Mouse (Mus musculus) lung, postnatal 0 days (tissue): ENCODE measurements around the gene Trim68.

ENCODE experiments used
- CTCF ChIP-seq: IDR thresholded peaks from 2 replicates; pipeline ENCODE4 v1.5.1; 2016; ENCODE audit warnings: antibody characterized with exemption, mild to moderate bottlenecking
- EP300 ChIP-seq: IDR thresholded peaks from 2 replicates; pipeline ENCODE4 v1.6.1; 2016; ENCODE audit warnings: antibody characterized with exemption, mild to moderate bottlenecking, control low read depth

GRCm38 (mm10) chr7:102701915-102702314 is 14.8 kb upstream of the Trim68 start, which contains the start of gene Olfr558:
- no peak for TF ChIP-seq CTCF
- no peak for TF ChIP-seq EP300
